Comparison of ENCODE assay signal across 21 mouse cellular contexts in the genomic region with DNA sequence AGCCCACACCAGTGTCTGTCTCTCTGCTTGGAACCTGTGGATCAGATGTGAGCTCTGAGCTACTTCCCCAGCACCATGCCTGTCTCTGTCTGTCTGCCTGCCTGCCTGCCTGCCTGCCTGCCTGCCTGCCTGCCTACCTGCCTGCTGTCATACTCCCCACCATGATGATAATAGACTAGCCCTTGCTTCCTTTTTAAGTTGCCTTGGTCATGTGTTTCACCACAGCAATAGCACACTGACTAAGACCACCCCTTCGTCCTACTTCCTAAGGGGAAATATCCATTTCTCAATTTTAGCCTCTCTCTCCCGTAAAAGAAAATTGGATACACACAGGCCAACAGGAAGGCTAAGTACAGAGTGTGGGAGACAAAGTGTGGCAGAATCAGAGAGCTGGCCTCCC. TPM values are rescaled to one million over a fixed set of nuclear protein-coding genes. Genes with fewer than 3 reads are reported as not detected.
DNase-seq lines count a peak whose midpoint lies in the region; TF ChIP-seq lines count a peak whose summit lies in the region.
"Had no signal": no experiment of that assay in that cellular context is flagged by ENCODE, and none has a peak within 500 bp of the region (broad histone marks: within the 10 kb centered on the region; RNA-seq: fewer than 3 reads in every experiment).

No protein-coding gene starts in this region.

- TF ChIP-seq CTCF in layer of hippocampus, adult 2 months (conservative IDR thresholded peaks at IDR 0.05), result no peak
- TF ChIP-seq CTCF in bone marrow, adult 2 months (IDR thresholded peaks at IDR 0.05; ENCODE audit: control insufficient read depth, insufficient read depth, low read length), result no peak

- TF ChIP-seq POLR2A in bone marrow, adult 2 months (IDR thresholded peaks at IDR 0.05; ENCODE audit: borderline replicate concordance, control insufficient read depth, low read depth, low read length), result no peak

- H3K36me3 ChIP-seq in macrophage (ENCODE audit: inconsistent target), result no peaks in the 10 kb centered on the region; the same call in 1 of the 2 replicates

- WGBS in bone marrow, adult 2 months, result 34% methylated on average over 2 of the region's 2 CpGs
- 9% methylated on average over 2 of the region's 2 CpGs for WGBS in macrophage (ENCODE audit: missing documents)

- peaks cover 89% of the 10 kb centered on the region for H3K79me2 ChIP-seq in macrophage (ENCODE audit: inconsistent target)

- peak overlapping the region; percentile 52; the same call in 1 of the 2 replicates for H3K27ac ChIP-seq in layer of hippocampus, adult 2 months
- H3K27ac ChIP-seq in bone marrow, adult 2 months (ENCODE audit: control insufficient read depth, insufficient read depth, low read depth, low read length, poor library complexity), result peak overlapping the region; percentile 91
- peak overlapping the region; percentile 98 for H3K27ac ChIP-seq in macrophage
- H3K27ac ChIP-seq: embryonic facial prominence, embryonic 10.5 days; heart, adult 2 months; left cerebral cortex, adult 2 months; liver, embryonic 14.5 days; midbrain, embryonic 13.5 days; neural tube, embryonic 13.5 days had no signal

- H3K4me3 ChIP-seq in layer of hippocampus, adult 2 months, result no peak overlapping the region
- no peak overlapping the region for H3K4me3 ChIP-seq in bone marrow, adult 2 months (replicated peaks; ENCODE audit: control insufficient read depth, low read depth, low read length)
- H3K4me3 ChIP-seq in macrophage (ENCODE audit: inconsistent target), result no peak overlapping the region
- H3K4me3 ChIP-seq: embryonic facial prominence, embryonic 10.5 days; heart, adult 2 months; left cerebral cortex, adult 2 months; midbrain, embryonic 13.5 days; neural tube, embryonic 13.5 days had no signal

- H3K4me1 ChIP-seq in bone marrow, adult 2 months (ENCODE audit: control insufficient read depth, insufficient read depth, low read length), result peaks cover 4% of the 10 kb centered on the region
- H3K4me1 ChIP-seq: midbrain, embryonic 13.5 days; neural tube, embryonic 13.5 days had no signal

- DNase-seq in layer of hippocampus, adult 2 months (ENCODE audit: low spot score in 2 of 2), result no peak
- DNase-seq in layer of hippocampus, postnatal 14 days (ENCODE audit: low spot score in 2 of 2), result no peak
- DNase-seq in A20 (ENCODE audit: low read depth, low spot score), result peak; percentile 42
- DNase-seq in right cerebral cortex, adult 18-20 months, result no peak
- no peak for DNase-seq in Muller cell, postnatal 12 days (ENCODE audit: inconsistent ontology term)
- no peak for DNase-seq in spleen, adult 18-20 months
- DNase-seq: adrenal gland, postnatal 25 days; cerebellum, adult 8-10 months; gastrocnemius, postnatal 10 days; kidney, adult 11 months; kidney, postnatal 14 days; left cerebral cortex, postnatal 4 days; right cerebral cortex, postnatal 25 days had no signal

RNA-seq across cellular contexts. Expression of gene Ube2l3, which starts 20.3 kb away (rescaled TPM):
- total RNA-seq in layer of hippocampus, adult 2 months (2021), result 100 to 1,000 TPM; 133 to 139 TPM
- total RNA-seq in layer of hippocampus, postnatal 14 days (2021), result 100 to 1,000 TPM; 157 to 159 TPM
- polyA plus RNA-seq in bone marrow, adult 2 months (2011; ENCODE audit: insufficient read depth, insufficient read length, low replicate concordance, missing spikeins), result 70.5 and 97.7 TPM in 2 replicates
- 10 to 100 TPM; 28.9 to 86.2 (median 49.7) TPM for total RNA-seq in macrophage (2018; cell fraction: chromatin; rRNA removed)
- total RNA-seq in macrophage (2018; cell fraction: cytosol; rRNA removed), result 100 to 1,000 TPM; 225 to 367 (median 264) TPM
- total RNA-seq in macrophage (2018; cell fraction: nucleus; rRNA removed), result 10 to 100 TPM; 29.9 to 94.3 (median 69.2) TPM
- 216 to 529 TPM (median 268 TPM) in 3 replicates for polyA plus RNA-seq in macrophage (2018)

RNA-seq across cellular contexts. Expression of gene Rimbp3, which starts 26.3 kb away (rescaled TPM):
- 1 to 10 TPM; 3.9 to 4.3 TPM for total RNA-seq in layer of hippocampus, adult 2 months (2021)
- 1 to 10 TPM; 2.5 to 3.1 TPM for total RNA-seq in layer of hippocampus, postnatal 14 days (2021)
- not detected in 2 replicates for polyA plus RNA-seq in bone marrow, adult 2 months (2011; ENCODE audit: insufficient read depth, insufficient read length, low replicate concordance, missing spikeins)
- under 1 TPM in 8 of 26 experiments, not detected in 18; 0.12 to 0.18 (median 0.15) TPM for total RNA-seq in macrophage (2018; cell fraction: chromatin; rRNA removed)
- not detected for total RNA-seq in macrophage (2018; cell fraction: cytosol; rRNA removed)
- total RNA-seq in macrophage (2018; cell fraction: nucleus; rRNA removed), result under 1 TPM in 5 of 26 experiments, not detected in 21; 0.08 to 0.25 (median 0.18) TPM
- polyA plus RNA-seq in macrophage (2018), result not detected in 3 replicates

RNA-seq across cellular contexts. Expression of gene Ccdc116, which starts 35.1 kb away (rescaled TPM):
- total RNA-seq in layer of hippocampus, adult 2 months (2021), result 1 to 10 TPM; 2.0 to 2.7 TPM
- 1 to 10 TPM; 3.0 to 3.3 TPM for total RNA-seq in layer of hippocampus, postnatal 14 days (2021)
- 0.61 and 1.8 TPM in 2 replicates for polyA plus RNA-seq in bone marrow, adult 2 months (2011; ENCODE audit: insufficient read depth, insufficient read length, low replicate concordance, missing spikeins)
- 1 to 10 TPM in 9 of 26 experiments, under 1 TPM in 17; 0.20 to 2.2 (median 0.70) TPM for total RNA-seq in macrophage (2018; cell fraction: chromatin; rRNA removed)
- total RNA-seq in macrophage (2018; cell fraction: cytosol; rRNA removed), result under 1 TPM in 14 of 26 experiments, not detected in 12; 0.03 to 0.32 (median 0.05) TPM
- 1 to 10 TPM in 6 of 26 experiments, under 1 TPM in 18, not detected in 2; 0.36 to 1.8 (median 0.62) TPM for total RNA-seq in macrophage (2018; cell fraction: nucleus; rRNA removed)
- polyA plus RNA-seq in macrophage (2018), result 0.03 to 0.11 TPM in 2 of 3 replicates, not detected in the other

RNA-seq across cellular contexts. Expression of gene Ydjc, which starts 37.7 kb away (rescaled TPM):
- 10 to 100 TPM; 24.5 to 25.2 TPM for total RNA-seq in layer of hippocampus, adult 2 months (2021)
- total RNA-seq in layer of hippocampus, postnatal 14 days (2021), result 10 to 100 TPM; 33.6 to 34.8 TPM
- 2.9 and 5.4 TPM in 2 replicates for polyA plus RNA-seq in bone marrow, adult 2 months (2011; ENCODE audit: insufficient read depth, insufficient read length, low replicate concordance, missing spikeins)
- total RNA-seq in macrophage (2018; cell fraction: chromatin; rRNA removed), result 1 to 10 TPM in 13 of 26 experiments, under 1 TPM in 8, not detected in 5; 0.44 to 4.1 (median 1.3) TPM
- total RNA-seq in macrophage (2018; cell fraction: cytosol; rRNA removed), result 1 to 10 TPM; 1.3 to 3.9 (median 2.1) TPM
- total RNA-seq in macrophage (2018; cell fraction: nucleus; rRNA removed), result 1 to 10 TPM in 14 of 26 experiments, under 1 TPM in 12; 0.35 to 9.0 (median 1.0) TPM
- 1.3 to 7.1 TPM (median 2.0 TPM) in 3 replicates for polyA plus RNA-seq in macrophage (2018)

RNA-seq across cellular contexts. Expression of gene Sdf2l1, which starts 50.0 kb away (rescaled TPM):
- 10 to 100 TPM; 21.6 to 26.4 TPM for total RNA-seq in layer of hippocampus, adult 2 months (2021)
- 10 to 100 TPM; 15.8 to 24.9 TPM for total RNA-seq in layer of hippocampus, postnatal 14 days (2021)
- polyA plus RNA-seq in bone marrow, adult 2 months (2011; ENCODE audit: insufficient read depth, insufficient read length, low replicate concordance, missing spikeins), result 10.8 and 28.0 TPM in 2 replicates
- 1 to 10 TPM in 22 of 26 experiments, under 1 TPM in 3, not detected in 1; 0.90 to 5.5 (median 2.0) TPM for total RNA-seq in macrophage (2018; cell fraction: chromatin; rRNA removed)
- total RNA-seq in macrophage (2018; cell fraction: cytosol; rRNA removed), result 10 to 100 TPM; 39.8 to 84.0 (median 63.6) TPM
- 10 to 100 TPM in 25 of 26 experiments, 1 to 10 TPM in 1; 8.7 to 57.6 (median 26.1) TPM for total RNA-seq in macrophage (2018; cell fraction: nucleus; rRNA removed)
- polyA plus RNA-seq in macrophage (2018), result 56.1 to 133 TPM (median 86.1 TPM) in 3 replicates
